Mouse (Mus musculus): ENCODE measurements around the gene Fga.

GRCm38 (mm10) chr3:83054759-83055158 lies 28.9 kb downstream of the Fga start:
- no peak for TF ChIP-seq POLR2A (IDR thresholded peaks at IDR 0.05; ENCODE audit: insufficient read depth, low read depth, low read length)
- no peak for TF ChIP-seq CTCF (IDR thresholded peaks at IDR 0.05)
- TF ChIP-seq EP300 (IDR thresholded peaks at IDR 0.05; ENCODE audit: insufficient read depth, low read depth, low read length) = no peak

Data from heart, adult 2 months (tissue).